Mouse (Mus musculus): ENCODE measurements around the gene Sh2d6.

DNA sequence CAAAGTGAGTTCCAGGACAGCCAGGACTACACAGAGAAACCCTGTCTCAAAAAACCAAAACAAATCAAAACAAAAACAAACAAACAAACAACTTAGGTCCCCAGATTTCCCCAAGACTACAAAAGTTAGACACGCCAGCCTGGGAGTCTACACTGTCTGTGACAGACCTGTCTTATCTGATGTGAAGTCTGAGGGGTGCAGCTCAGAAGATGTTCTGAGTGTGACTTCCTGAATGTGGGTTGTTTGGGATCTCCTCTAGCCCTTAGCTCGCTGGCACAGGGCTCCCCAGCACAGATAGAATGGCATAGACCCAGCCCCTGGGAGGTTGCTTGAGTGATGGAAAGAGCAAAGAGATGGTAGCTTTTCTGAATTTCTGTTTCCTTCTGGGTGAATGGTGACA lies 2.7 kb upstream of the Sh2d6 start:
- no peak for TF ChIP-seq POLR2A (IDR thresholded peaks at IDR 0.05; ENCODE audit: insufficient read depth, low read depth, low read length)
- TF ChIP-seq CTCF (IDR thresholded peaks at IDR 0.05; ENCODE audit: insufficient read depth, low read depth, low read length), result no peak

All from olfactory bulb, adult 2 months (tissue).